Mouse (Mus musculus) liver, postnatal 0 days (tissue): ENCODE results near the gene Ppp6r2.

Experiments used
- CTCF ChIP-seq: sonication (generic); IDR thresholded peaks from 2 replicates; pipeline ENCODE4 v1.5.1; 2016; ENCODE audit warnings: antibody characterized with exemption, low read depth
- EP300 ChIP-seq: IDR thresholded peaks from 2 replicates; pipeline ENCODE4 v1.6.1; 2016; ENCODE audit warnings: antibody characterized with exemption, low read depth, mild to moderate bottlenecking

DNA sequence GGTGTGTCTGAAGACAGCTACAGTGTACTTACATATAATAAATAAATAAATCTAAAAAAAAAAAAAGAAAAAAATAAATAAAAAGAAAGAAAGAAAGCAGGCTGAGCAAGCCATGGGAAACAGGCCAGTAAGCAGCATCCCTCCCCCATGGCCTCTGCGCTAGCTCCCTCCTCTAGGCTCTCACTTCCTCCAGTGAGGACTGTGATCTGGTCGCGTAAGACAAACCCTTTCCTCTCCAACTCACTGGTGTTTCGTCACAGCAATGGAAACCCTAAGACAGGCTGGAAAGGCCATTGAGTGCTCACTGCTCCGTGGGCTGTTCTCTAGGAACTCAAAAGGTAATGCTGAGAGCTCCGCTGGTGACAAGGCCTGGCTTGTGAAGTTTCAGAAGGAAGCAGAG lies 37.7 kb downstream of the Ppp6r2 start:
- TF ChIP-seq CTCF (no peak), EP300 (no peak)
